Mouse (Mus musculus) brain, embryonic 18.5 days (tissue): ENCODE measurements at regions not wholly inside any gene's neighbourhood (a gene's known extent, or its start where the extent isn't known, plus 50 kb on each side); places are given as distances from the start of the nearest gene placed in this dataset.

ENCODE experiments used
- DNase-seq: peaks from one replicate; pipeline ENCODE4 v3.0.0-alpha.2; 2012; ENCODE audit warnings: low read depth, low spot score

GRCm38 (mm10) chr3:41476516-41476915 lies 79.0 kb upstream of the Jade1 start:
- no peak for DNase-seq

- no peak for DNase-seq
These were observed 82.9 kb upstream of the Jade1 start for GRCm38 (mm10) chr3:41472586-41472985.

DNA sequence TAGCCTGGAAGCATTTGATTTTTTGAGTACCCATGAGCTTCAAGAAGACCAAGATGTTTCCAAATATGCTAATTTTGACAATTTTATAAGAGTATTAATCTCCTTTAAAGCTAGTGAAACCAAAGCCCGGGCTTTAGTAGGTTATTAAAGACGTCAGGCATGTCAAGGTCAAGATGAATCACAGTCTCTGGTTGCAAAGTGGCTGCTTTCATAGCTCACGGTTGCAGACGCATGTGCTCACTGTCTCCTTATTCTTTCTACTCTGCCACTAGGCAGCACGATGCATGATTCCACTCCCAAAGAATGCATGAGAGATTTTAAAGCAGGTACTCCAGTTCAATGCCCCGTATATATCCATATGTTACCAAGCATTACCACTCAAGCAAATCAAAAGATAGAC lies 86.4 kb upstream of the Jade1 start:
- no peak for DNase-seq

GRCm38 (mm10) chr3:41467857-41468256 lies 87.7 kb upstream of the Jade1 start:
- no peak for DNase-seq

DNA sequence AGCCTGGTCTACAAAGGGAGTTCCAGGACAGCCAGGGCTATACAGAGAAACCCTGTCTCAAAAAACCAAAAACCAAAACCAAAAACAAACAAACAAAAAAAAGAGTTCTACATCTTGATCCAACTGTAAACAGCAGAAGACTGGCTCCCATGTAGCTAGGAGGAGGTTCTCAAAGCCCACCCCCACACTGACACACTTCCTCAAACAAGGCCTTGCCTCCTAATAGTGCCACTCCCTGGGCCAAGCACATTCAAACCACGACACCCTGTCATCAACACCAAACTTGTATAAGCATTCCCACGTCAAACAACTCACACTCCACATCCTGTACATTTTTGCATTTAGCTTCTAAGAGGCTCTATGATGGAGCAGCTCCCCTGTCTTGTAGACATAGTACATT lies 89.6 kb upstream of the Jade1 start:
- DNase-seq: no peak

DNA sequence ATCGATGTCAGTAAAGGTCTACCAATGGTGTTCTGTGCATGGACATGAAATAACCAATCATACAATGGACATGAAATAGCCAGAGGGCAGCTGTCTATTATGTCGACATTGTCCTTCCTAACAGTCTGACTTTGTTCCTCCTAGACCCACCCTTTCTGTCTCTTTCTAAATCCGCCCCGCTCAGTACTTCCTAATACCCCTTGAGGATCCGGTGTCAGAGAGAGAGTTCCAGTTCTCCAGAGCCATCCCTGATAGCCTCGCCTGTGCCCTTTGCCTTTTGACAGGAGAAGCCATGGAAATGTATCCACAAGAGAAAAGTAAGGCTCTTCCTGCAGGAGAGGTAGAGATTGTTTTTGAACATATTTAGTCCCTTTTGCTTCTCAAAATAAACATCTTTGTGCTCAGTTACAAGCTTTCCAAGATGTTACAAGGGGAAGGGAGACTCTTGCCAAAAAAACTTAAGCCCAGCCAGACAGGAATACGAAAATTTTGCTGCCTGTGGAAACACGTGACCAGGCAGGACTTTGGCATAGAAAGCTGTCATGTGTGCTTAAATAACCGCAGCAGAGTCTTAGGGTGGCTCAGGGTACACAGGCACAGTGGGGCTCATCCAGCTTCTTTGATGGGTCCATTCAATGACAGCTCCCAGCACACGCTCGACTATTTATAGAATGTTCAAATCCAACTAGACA lies 92.4 kb upstream of the Jade1 start:
- DNase-seq: no peak

- DNase-seq: no peak
These were observed 95.4 kb upstream of the Jade1 start for GRCm38 (mm10) chr3:41460131-41460530.

- no peak for DNase-seq
These were observed 97.4 kb upstream of the Jade1 start for GRCm38 (mm10) chr3:41458156-41458555.

DNA sequence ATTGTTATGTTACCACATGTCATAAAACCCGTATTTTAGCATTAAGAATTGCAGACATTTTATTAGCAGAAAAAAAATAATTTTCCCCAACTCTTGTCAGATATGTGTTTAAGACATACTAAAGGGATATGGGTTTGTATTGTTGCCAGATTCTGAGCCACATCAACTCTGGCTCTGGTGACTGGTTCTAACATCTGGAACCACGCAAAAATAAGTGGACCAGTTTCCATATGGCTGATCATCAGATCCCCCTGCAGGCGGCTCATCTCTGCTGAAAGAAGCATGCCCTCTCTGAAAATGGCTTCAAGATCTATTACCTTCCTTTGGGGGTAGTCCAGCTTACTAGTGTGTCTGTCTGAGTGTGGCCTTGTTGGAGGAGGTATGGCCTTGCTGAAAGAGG lies 102.0 kb upstream of the Jade1 start:
- no peak for DNase-seq

GRCm38 (mm10) chr3:41452716-41453090 lies 102.8 kb upstream of the Jade1 start:
- no peak for DNase-seq

DNA sequence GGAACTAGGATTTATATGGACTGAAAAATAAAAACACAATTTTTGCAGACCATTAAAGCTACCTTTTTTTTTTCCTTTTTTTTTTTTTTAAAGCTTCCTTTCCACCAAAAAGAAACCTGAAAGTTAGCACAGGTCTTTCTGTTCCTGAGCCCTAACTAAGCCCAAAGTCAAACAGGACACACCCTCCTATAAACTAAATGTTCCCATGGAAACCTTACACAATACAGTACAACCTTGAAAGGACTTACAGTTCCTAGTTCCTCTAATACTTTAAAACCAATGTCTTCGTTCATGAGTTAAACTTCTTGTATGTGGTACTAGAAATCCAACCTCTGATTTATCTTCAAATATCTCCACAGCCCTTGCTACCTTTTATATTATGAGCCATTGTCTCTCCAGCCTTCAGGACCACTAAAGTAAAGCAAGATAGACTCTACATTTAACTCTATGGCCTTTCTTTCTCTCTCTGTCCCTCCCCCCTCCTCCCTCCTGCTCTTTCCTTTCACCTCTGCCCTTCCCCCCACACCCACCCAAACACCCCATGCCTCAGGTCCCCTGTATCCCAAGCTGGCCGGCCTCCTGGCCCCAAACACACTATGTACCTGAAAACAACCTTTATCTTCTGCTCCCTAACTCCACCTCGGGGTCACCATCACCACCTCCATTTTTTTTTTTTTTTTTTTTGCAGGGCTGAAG lies 103.4 kb upstream of the Jade1 start:
- no peak for DNase-seq

- no peak for DNase-seq
These were observed 104.8 kb upstream of the Jade1 start for GRCm38 (mm10) chr3:41450696-41451095.

DNA sequence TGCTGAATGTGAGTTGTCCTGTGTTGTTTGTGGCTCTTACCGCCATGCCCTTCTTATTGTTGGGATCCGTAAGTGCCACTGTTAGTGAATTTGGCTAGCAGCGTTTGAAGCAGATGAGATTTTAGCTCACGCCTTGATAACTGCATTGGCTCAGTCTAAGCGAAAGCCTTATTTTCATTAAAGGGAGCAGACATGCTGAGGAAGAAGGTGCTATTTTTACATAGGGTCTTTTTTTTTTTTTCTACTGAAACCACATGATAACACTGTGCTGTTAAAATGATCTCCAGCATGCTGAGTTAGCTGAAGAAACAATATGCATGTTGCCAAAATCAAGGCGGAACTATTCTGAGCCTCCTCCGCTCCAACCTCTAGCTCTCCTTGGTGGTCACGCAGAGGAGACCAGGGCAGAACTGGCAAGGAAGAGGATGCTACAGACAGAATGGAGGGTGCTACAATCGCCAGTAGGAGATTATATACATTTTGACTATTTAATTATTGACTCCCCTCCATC lies 111.2 kb upstream of the Jade1 start:
- DNase-seq: no peak

DNA sequence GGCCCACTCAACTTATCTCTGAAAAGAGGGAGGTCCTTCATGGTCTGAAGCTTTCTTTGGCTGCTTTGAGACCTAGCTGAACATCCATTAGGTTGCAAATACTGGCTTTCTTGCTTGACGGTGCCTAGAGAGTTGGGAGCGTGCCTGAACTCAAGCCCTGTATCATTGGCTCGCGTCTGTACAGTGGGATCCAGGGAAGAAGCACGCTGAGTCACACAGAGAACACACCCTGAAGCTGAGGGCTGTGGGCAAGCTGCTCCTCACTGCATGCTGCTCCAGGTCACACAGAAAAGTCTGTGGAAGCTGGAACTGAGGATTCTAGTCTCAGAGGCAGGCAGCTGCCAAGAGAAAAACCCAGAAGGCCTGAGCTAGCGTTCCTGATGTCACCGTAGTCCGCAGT lies 119.3 kb upstream of the Jade1 start:
- DNase-seq: no peak

DNA sequence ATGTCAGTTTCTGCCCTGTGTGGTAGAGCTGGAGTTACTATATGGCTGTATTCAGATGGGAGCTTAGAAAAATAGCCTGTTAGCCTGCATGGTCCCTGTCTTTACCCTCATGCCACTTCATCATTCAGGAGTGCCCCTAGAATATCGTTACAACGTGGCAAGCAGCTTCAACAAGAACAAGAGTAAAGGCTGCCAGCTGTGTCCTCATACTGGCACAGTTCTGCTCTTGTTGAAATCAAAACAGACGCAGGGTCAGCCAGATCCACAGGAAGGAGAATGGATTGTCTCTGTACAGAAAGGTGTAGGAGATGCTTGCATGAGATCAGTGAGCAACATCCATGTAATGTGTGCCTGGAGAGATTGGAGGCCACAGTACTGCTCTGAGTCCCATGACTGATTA lies 122.4 kb upstream of the Jade1 start:
- DNase-seq: no peak

GRCm38 (mm10) chr3:41432376-41432775 lies 123.2 kb upstream of the Jade1 start:
- DNase-seq: no peak

DNA sequence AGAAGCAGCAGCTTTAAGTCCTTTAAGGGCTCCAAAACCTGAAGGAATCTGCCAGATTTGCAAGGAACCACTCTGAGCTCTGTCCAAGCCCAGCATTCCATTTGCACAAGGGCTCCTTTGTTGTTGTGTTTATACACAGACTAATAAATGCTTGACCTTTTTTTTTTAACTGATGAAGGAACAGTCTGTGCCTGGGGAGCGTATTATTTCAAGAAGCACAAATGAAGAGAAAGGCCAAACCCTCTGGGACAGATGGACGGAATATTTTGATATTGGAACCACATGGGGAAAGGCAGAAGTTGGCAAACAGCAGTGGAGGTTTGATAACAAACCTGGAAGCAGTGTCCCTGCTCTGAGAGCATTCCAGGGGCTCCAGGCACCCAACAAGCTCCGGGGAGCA lies 125.3 kb upstream of the Jade1 start:
- no peak for DNase-seq

DNA sequence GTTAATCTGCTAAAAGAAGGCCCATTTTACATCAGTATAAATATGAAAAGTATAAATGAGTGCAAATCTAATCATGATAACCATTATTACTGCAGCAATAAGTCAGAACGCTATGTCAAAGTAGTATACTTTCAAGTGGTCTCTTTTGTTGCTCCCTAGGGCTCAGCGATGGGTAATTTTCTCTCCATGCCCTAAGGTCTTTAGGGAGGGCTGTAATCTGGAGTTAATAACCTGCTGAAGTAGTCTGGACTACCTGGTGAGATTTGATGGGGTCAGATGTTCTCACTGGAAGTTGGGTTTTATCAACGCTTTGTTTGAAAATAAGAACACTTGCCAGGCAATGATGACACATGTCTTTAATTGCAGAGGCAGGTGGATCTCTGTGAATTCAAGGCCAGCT lies 128.6 kb upstream of the Jade1 start:
- no peak for DNase-seq

GRCm38 (mm10) chr3:41425863-41426262 lies 129.7 kb upstream of the Jade1 start:
- DNase-seq: no peak

DNA sequence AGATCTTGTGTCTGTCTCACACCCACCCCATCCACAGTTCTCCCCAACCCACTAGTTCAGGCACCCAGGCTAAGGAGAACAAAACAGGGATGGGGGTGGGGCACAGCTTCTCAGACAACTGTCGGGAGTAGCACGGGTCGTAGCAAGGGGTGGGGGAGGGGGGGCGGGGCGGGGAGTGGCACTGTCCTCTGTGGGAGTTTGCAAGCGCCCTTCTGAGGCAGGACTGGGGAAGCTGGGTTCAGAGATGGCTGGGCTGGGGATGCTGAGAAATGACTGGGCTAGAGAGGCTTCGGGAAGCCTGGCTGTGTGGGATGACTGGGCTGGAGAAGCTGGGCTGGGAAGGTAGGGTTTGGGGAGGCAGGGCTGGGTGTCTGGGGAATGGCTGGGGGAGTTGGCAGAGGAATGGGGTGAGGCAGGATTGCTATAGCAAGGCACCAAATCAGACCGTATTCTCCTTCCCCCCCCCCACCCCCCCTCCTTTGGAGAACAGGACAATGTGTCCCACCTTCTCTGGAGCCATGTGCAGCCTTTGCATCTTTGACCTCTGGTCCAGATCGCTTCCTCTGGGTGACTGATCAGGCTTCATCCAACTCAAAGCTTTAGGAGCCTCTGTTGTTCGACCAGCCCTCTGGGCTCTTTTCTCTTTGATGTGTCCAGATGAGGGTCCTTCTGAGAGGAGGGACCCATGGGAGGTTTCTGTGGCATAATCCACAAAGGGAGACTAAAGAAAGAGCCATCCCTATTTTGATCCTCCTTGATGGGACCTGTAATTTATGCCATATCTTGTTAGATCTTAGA lies 131.2 kb upstream of the Jade1 start:
- DNase-seq: no peak

- no peak for DNase-seq
These were observed 131.9 kb upstream of the Jade1 start for GRCm38 (mm10) chr3:41423630-41424029.
